Mouse (Mus musculus) small intestine, adult 2 months (tissue): ENCODE results near the gene Ano1. TPM values are rescaled to one million over a fixed set of nuclear protein-coding genes. Genes with fewer than 3 reads are reported as not detected.
A peak's percentile ranks its signal among the peaks of the same experiment; 100 is the strongest.

Experiments
- H3K27ac ChIP-seq: fragments of 200-500 bp; 2 replicates; pipeline ENCODE4 v1.5.1; 2012; ENCODE audit warnings: low read depth, low read length, control low read depth, inconsistent platforms; ENCODE audit not compliant: insufficient read depth
- H3K27me3 ChIP-seq: fragments of 200-500 bp; 2 replicates; pipeline ENCODE4 v1.6.1; 2012; ENCODE audit warnings: mild to moderate bottlenecking, moderate library complexity, low read length, inconsistent platforms; ENCODE audit not compliant: control insufficient read depth, insufficient read depth
- H3K36me3 ChIP-seq: fragments of 200-500 bp; 2 replicates; pipeline ENCODE4 v1.6.1; 2012; ENCODE audit warnings: mild to moderate bottlenecking, low read length, control low read depth, inconsistent platforms; ENCODE audit not compliant: control insufficient read depth, insufficient read depth
- H3K4me1 ChIP-seq: fragments of 200-500 bp; 2 replicates; pipeline ENCODE4 v1.6.1; 2012; ENCODE audit warnings: low read length, inconsistent platforms, mixed read lengths; ENCODE audit not compliant: control insufficient read depth, insufficient read depth, insufficient read length
- H3K4me3 ChIP-seq: fragments of 200-500 bp; 2 replicates; pipeline ENCODE4 v1.5.1; 2012; ENCODE audit warnings: low read depth, mild to moderate bottlenecking, control low read depth, inconsistent platforms, low read length, moderate library complexity
- CTCF ChIP-seq: fragments of 200-500 bp; IDR thresholded peaks from 2 replicates; pipeline ENCODE4 v1.5.1; 2012; ENCODE audit warnings: low read depth, mild to moderate bottlenecking, control low read depth, inconsistent platforms, low read length, moderate library complexity, mixed read lengths; ENCODE audit not compliant: insufficient replicate concordance, insufficient read length; ENCODE audit errors: extremely low read depth
- POLR2A ChIP-seq: fragments of 200-500 bp; IDR thresholded peaks from 2 replicates; pipeline ENCODE4 v1.6.1; 2012; ENCODE audit warnings: low read depth, mild to moderate bottlenecking, control low read depth, inconsistent platforms, low read length, moderate library complexity
- WGBS: fragments of 180-500 bp; shearing (Covaris S2); methylation state at CpG from one replicate; pipeline ENCODE4 v1.1.7; 2018; 5-methylcytosine and 5-hydroxymethylcytosine counted together
- polyA plus RNA-seq: library from polyadenylated mRNA; depleted of rRNA; stranded (reverse); fragments of >200 nt; gene quantifications from 2 replicates; pipeline ENCODE4 v1.2.3, GENCODE M21; 2012; rRNA removed

Gene Ano1
- polyA plus RNA-seq = 8.9 and 18.0 TPM in 2 replicates

DNA sequence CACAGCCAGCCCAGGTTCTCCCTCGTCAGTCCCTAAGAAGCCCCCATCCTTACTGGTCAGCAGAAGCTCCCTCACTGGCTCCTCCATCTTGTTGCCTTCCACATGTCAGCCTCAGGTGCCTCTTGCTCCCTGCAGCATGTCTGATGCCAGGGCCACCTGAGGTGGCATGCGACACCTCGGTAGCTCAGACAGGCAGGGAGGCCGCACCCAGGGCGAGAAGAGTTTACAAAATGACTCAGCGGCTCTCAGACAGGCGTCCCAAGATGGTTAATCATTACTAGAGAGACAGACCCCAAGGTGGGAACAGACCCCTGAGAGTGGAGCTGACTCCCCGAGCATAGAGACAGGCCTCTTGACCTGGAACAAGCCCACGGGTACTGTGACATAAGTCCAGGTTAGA, at the start of gene Ano1:
Gene Ano1, minus strand, starts transcription at position 142 of the 400 bp plus-strand sequence.
- WGBS = 46% methylated on average over 9 of the region's 9 CpGs
- no peak within 1 kb of the TSS for H3K27ac ChIP-seq
- H3K36me3 ChIP-seq = no peaks in the 10 kb centered on the region
- peaks cover 37% of the 10 kb centered on the region for H3K4me1 ChIP-seq
- H3K4me3 ChIP-seq = no peak within 1 kb of the TSS
- TF ChIP-seq POLR2A (no peak), CTCF (no peak)
- no peaks in the 10 kb centered on the region for H3K27me3 ChIP-seq

- H3K27me3 ChIP-seq = no peaks in the 10 kb centered on the region
- peaks cover 23% of the 10 kb centered on the region for H3K4me1 ChIP-seq
- 86% methylated on average over 1 of the region's 1 CpGs for WGBS
- no peaks in the 10 kb centered on the region for H3K36me3 ChIP-seq
- no peak overlapping the region for H3K27ac ChIP-seq
- peak; percentile 46; the same call in 1 of the 2 replicates for TF ChIP-seq CTCF
- TF ChIP-seq POLR2A = no peak
- no peak overlapping the region for H3K4me3 ChIP-seq
These were observed 46.7 kb upstream of the Ano1 start for GRCm38 (mm10) chr7:144798471-144798870.

DNA sequence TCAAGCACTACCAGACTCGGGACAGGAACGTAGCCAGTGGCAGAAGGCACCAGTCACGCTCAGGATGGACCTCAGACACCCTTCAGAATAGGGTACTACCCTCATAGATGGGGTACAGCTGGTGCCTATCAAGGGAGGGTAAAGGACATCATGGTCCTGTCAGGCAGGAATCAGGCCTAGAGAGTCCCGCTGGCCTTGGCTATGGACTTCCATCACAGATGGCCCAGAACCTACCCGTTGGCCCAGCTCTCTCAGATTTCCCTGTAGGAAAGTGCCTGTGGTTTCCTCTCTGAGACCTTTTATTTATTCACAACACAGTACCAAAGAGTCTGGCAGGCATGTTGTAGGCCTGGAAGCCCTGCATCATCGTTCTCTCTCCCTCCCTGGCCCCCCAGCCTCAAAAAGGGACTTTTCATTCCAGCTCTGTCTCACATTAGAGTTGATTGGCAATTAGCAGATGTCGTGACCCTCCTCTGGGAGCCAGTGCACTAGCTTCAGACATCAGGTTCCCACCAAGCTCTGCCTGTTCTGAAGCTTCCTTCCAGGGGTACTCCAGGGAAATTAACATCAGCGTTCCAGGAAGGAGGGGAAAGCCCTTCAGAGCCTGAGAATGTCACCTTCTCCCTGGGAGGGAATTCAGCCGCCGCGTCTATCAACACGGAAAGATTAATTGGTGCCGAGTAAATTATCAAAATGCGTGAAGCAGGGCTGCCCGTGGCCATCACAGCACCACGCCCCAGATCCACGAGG, 45.4 kb upstream of the Ano1 start:
- Histone ChIP-seq H3K4me3 (no peak overlapping the region), H3K36me3 (no peaks in the 10 kb centered on the region), H3K27ac (no peak overlapping the region), H3K27me3 (no peaks in the 10 kb centered on the region), H3K4me1 (peaks cover 29% of the 10 kb centered on the region)
- WGBS = 71% methylated on average over 17 of the region's 17 CpGs
- TF ChIP-seq POLR2A (no peak), CTCF (no peak)

DNA sequence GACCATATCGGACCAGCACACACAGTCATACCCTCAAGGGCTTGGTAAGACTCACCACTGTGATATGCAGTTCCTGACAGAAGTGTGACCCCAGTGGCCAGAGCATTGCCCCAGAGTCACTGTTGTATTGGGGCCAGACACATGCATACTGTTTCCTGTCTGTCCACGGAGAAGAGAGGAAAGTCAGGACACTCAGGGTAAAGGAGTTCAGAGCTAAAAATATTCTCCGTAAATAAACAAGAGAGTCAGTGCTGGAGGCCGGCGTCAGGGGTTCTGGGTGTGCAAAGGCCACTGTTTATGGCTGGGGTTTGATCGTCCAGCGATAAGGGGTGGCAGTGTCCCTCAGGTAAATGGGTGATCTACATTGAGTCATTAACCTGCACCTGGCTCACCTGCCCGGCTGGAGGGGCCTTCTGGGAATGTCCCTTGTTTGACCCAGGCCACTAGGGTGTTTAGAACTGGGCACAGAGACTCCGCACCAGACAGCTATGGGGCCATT, 44.3 kb upstream of the Ano1 start:
- Histone ChIP-seq H3K27ac (peak overlapping the region; percentile 32), H3K36me3 (no peaks in the 10 kb centered on the region), H3K4me3 (no peak overlapping the region), H3K4me1 (peaks cover 34% of the 10 kb centered on the region), H3K27me3 (no peaks in the 10 kb centered on the region)
- WGBS = 23% methylated on average over 9 of the region's 9 CpGs
- TF ChIP-seq POLR2A (no peak), CTCF (no peak)

DNA sequence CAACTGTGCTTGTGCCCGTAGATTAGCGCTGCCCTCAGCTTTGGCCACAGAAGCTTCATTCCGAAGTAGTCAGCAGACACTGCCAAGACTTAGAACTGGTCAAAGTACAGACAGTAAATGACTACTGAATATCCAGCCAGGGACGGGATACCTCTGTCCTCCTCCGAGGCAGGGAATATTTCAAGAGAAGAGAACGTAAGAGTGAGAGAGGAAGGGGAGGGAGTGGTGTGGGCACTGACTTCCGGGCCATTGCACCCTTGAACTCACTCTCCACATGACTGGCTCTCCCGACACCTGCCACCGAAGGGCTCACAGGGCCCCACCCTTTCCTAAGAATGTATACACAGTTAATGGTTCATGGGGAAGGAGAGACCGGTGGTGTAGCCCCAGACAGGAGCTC, 41.5 kb upstream of the Ano1 start:
- 24% methylated on average over 10 of the region's 10 CpGs for WGBS
- H3K36me3 ChIP-seq = no peaks in the 10 kb centered on the region
- H3K4me1 ChIP-seq = peaks cover 41% of the 10 kb centered on the region
- H3K27ac ChIP-seq = peak overlapping the region; percentile 76
- H3K4me3 ChIP-seq = no peak overlapping the region
- H3K27me3 ChIP-seq = no peaks in the 10 kb centered on the region
- no peak for TF ChIP-seq POLR2A
- TF ChIP-seq CTCF = no peak

DNA sequence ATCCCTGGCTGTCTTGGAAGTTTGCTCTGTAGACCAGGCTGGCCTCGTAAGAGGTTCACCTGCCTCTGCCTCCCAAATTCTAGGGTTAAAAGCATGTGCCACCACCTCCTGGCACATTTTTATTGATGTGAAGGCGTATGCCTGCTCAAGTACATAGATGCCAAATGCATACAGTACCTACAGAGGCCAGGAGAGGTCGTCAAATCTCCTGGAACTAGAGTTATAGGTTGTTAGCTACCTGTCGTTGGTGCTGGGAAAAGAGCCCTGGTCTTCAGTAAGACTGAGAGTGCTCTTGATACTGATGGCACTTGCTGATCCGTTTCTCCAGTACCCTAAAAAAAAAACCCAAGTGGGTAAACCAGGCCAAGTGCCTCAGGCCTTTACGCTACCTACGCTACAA, 39.7 kb upstream of the Ano1 start:
- Histone ChIP-seq H3K36me3 (no peaks in the 10 kb centered on the region), H3K27me3 (no peaks in the 10 kb centered on the region), H3K4me1 (peaks cover 35% of the 10 kb centered on the region), H3K4me3 (no peak overlapping the region), H3K27ac (no peak overlapping the region)
- 91% methylated on average over 7 of the region's 7 CpGs for WGBS
- no peak for TF ChIP-seq CTCF
- TF ChIP-seq POLR2A = no peak

- Histone ChIP-seq H3K36me3 (no peaks in the 10 kb centered on the region), H3K27me3 (no peaks in the 10 kb centered on the region), H3K4me3 (no peak overlapping the region), H3K4me1 (peaks cover 32% of the 10 kb centered on the region), H3K27ac (no peak overlapping the region)
- no peak for TF ChIP-seq POLR2A
- TF ChIP-seq CTCF = peak; percentile 22; the same call in 1 of the 2 replicates
- WGBS = 79% methylated on average over 36 of the region's 36 CpGs
These were observed 38.1 kb upstream of the Ano1 start for GRCm38 (mm10) chr7:144789601-144790556.
